ENCODE assay signal across 8 mouse cellular contexts in the genomic region with DNA sequence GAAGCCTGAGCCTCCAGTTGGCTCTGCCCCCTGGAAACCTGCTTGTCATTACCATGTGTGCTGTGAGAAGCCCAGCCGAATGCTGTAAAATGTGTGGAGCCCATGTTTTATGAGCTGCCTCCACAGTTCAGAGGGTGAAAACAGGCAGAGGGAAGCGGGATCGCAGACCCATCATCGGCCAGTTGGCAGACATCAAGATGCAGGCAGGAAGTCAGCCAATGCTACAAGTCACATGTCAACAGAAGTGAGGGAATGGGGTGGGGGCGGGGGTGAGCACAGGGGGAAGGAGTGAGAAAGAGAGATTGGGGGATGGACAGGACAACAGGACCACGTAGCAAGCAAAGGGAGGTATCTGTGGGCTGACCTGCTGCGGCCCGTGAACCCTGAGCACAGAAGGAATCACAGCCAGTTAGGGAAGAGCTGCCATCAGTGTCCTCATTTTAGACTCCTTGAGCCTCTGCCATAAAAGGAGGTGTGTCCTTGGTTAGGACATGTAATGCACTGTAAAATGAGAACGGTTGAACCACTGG. TPM values are rescaled to one million over a fixed set of nuclear protein-coding genes. Genes with fewer than 3 reads are reported as not detected.
DNase-seq lines count a peak whose midpoint lies in the region; ATAC-seq lines count a peak whose summit lies in the region.

No protein-coding gene starts in this region.

- H3K36me3 ChIP-seq in intestine, embryonic 15.5 days: no peaks in the 10 kb centered on the region

- H3K4me1 ChIP-seq in intestine, embryonic 15.5 days (replicated peaks): peaks cover 42% of the 10 kb centered on the region

- H3K9me3 ChIP-seq in intestine, embryonic 15.5 days: no peaks in the 10 kb centered on the region

- H3K4me2 ChIP-seq in intestine, embryonic 15.5 days (replicated peaks): no peak overlapping the region

- no peak overlapping the region for H3K9ac ChIP-seq in intestine, embryonic 15.5 days

- H3K27me3 ChIP-seq in intestine, embryonic 15.5 days (replicated peaks): no peaks in the 10 kb centered on the region

- no peak overlapping the region for H3K4me3 ChIP-seq in intestine, embryonic 15.5 days (replicated peaks)

- 37% methylated on average over 9 of the region's 9 CpGs for WGBS in intestine, embryonic 15.5 days

- no peak overlapping the region for H3K27ac ChIP-seq in intestine, embryonic 15.5 days

- peak; percentile 41 for DNase-seq in adrenal gland, postnatal 14 days
- DNase-seq in adrenal gland, postnatal 10 days: no peak
- peak; percentile 71 for DNase-seq in forelimb bud, embryonic 11.5 days (ENCODE audit: low read depth, low spot score)
- peak; percentile 82 for DNase-seq in lung, postnatal 10 days
- no peak for DNase-seq in left cerebral cortex, adult 11 months (ENCODE audit: low spot score)
- no peak for DNase-seq in frontal cortex, adult 2 months (ENCODE audit: extremely low spot score in 1 of 2, low spot score in 1 of 2)
- DNase-seq in spleen, postnatal 14 days (ENCODE audit: low spot score in 2 of 2): no peak

- peak; percentile 43; the same call in 1 of the 2 replicates for ATAC-seq in intestine, embryonic 15.5 days

RNA-seq across cellular contexts. Expression of a gene that starts 51.8 kb away (rescaled TPM):
- 163 and 168 TPM in 2 replicates for total RNA-seq in adrenal gland, postnatal 14 days (2021)
- 100 to 1,000 TPM; 117 to 131 TPM for total RNA-seq in adrenal gland, postnatal 10 days (2021)
- polyA plus RNA-seq in intestine, embryonic 15.5 days (2015; fragmentation: Nextera tagmentation; extraction: Ambion mirVana): 24.0 and 27.5 TPM in 2 replicates
- 125 and 130 TPM in 2 replicates for polyA plus RNA-seq in frontal cortex, adult 2 months (2012; rRNA removed)

Comparison
In these comparisons a context has a peak if more than half of its experiments do, and no peak if none do; other contexts are left out.
1. DNase-seq: peak in adrenal gland, postnatal 14 days (single experiment), forelimb bud, embryonic 11.5 days (single experiment) and lung, postnatal 10 days (single experiment); none in adrenal gland, postnatal 10 days (single experiment), left cerebral cortex, adult 11 months (single experiment), frontal cortex, adult 2 months (0 of 2) and spleen, postnatal 14 days (0 of 2).